Mouse (Mus musculus): ENCODE results near the gene E330009J07Rik.

GRCm38 (mm10) chr6:40403640-40404285 lies 32.2 kb downstream of the E330009J07Rik start:
- TF ChIP-seq CTCF (IDR thresholded peaks at IDR 0.05; ENCODE audit: extremely low read depth, insufficient read depth, insufficient read length, insufficient replicate concordance) (no peak), POLR2A (IDR thresholded peaks at IDR 0.05; ENCODE audit: low read depth, low read length) (no peak)
